ENCODE assay signal across 30 mouse cellular contexts in the genomic region with DNA sequence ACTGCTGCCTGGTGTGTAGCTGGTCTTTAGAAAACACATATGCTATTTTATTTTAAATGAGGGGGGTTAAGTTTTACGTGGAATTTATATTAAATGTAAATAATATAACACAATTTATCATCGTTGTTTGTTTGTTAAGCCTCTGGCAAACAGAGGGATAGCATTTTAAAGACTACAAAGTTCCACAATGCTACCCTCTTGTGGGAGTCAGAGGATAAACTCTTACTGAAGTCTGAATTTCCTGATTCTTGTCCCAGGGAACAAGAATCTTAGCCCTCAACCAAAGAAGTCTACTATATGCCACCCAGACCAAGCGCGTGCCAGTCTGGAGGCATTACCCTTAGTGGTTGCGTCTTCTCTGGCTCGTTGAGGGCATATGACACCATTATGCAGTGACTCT. TPM values are rescaled to one million over a fixed set of nuclear protein-coding genes. Genes with fewer than 3 reads are reported as not detected.
DNase-seq lines count a peak whose midpoint lies in the region; ATAC-seq and TF ChIP-seq lines count a peak whose summit lies in the region.
"Had no signal": no experiment of that assay in that cellular context is flagged by ENCODE, and none has a peak within 500 bp of the region (broad histone marks: within the 10 kb centered on the region; RNA-seq: fewer than 3 reads in every experiment).

No protein-coding gene starts in this region.

- no peak overlapping the region for H3K9ac ChIP-seq in forebrain, postnatal 0 days
- H3K9ac ChIP-seq in kidney, postnatal 0 days (ENCODE audit: low read depth, low read length) = no peak overlapping the region
- H3K9ac ChIP-seq in lung, postnatal 0 days (replicated peaks; ENCODE audit: low read depth) = no peak overlapping the region
- no peak overlapping the region for H3K9ac ChIP-seq in stomach, postnatal 0 days (ENCODE audit: low read length)
- H3K9ac ChIP-seq: intestine, embryonic 15.5 days; limb, embryonic 12.5 days; liver, embryonic 12.5 days; liver, postnatal 0 days; neural tube, embryonic 12.5 days had no signal

- no peak overlapping the region for H3K4me3 ChIP-seq in forebrain, postnatal 0 days (ENCODE audit: low read depth, low read length)
- no peak overlapping the region for H3K4me3 ChIP-seq in forebrain, embryonic 10.5 days
- no peak overlapping the region for H3K4me3 ChIP-seq in kidney, postnatal 0 days (replicated peaks; ENCODE audit: low read depth, low read length)
- H3K4me3 ChIP-seq in lung, postnatal 0 days (ENCODE audit: low read depth, low read length) = no peak overlapping the region
- no peak overlapping the region for H3K4me3 ChIP-seq in stomach, postnatal 0 days (ENCODE audit: low read depth, low read length)
- H3K4me3 ChIP-seq: hindbrain, embryonic 10.5 days; intestine, embryonic 15.5 days; limb, embryonic 12.5 days; liver, embryonic 12.5 days; midbrain, embryonic 10.5 days; myocyte; neural tube, embryonic 12.5 days had no signal

- H3K36me3 ChIP-seq in forebrain, postnatal 0 days (ENCODE audit: insufficient read depth) = no peaks in the 10 kb centered on the region
- no peaks in the 10 kb centered on the region for H3K36me3 ChIP-seq in forebrain, embryonic 10.5 days (replicated peaks)
- no peaks in the 10 kb centered on the region for H3K36me3 ChIP-seq in kidney, postnatal 0 days (ENCODE audit: insufficient read depth, low read length)
- no peaks in the 10 kb centered on the region for H3K36me3 ChIP-seq in lung, postnatal 0 days (ENCODE audit: insufficient read depth, low read length)
- no peaks in the 10 kb centered on the region for H3K36me3 ChIP-seq in stomach, postnatal 0 days (ENCODE audit: control insufficient read depth, insufficient read depth, low read length)
- H3K36me3 ChIP-seq: hindbrain, embryonic 10.5 days; intestine, embryonic 15.5 days; limb, embryonic 12.5 days; liver, embryonic 12.5 days; midbrain, embryonic 10.5 days; neural tube, embryonic 12.5 days had no signal

- no peak overlapping the region for H3K4me2 ChIP-seq in forebrain, postnatal 0 days (ENCODE audit: low read depth)
- no peak overlapping the region for H3K4me2 ChIP-seq in kidney, postnatal 0 days (ENCODE audit: low read length)
- H3K4me2 ChIP-seq in lung, postnatal 0 days (replicated peaks; ENCODE audit: low read depth, low read length) = no peak overlapping the region
- H3K4me2 ChIP-seq in stomach, postnatal 0 days (replicated peaks; ENCODE audit: low read depth) = no peak overlapping the region
- H3K4me2 ChIP-seq: intestine, embryonic 15.5 days; limb, embryonic 12.5 days; liver, embryonic 12.5 days; neural tube, embryonic 12.5 days had no signal

- H3K27me3 ChIP-seq in forebrain, postnatal 0 days (ENCODE audit: insufficient read depth, low read length) = no peaks in the 10 kb centered on the region
- H3K27me3 ChIP-seq in forebrain, embryonic 10.5 days (ENCODE audit: poor library complexity, severe bottlenecking) = peaks cover 84% of the 10 kb centered on the region
- no peaks in the 10 kb centered on the region for H3K27me3 ChIP-seq in kidney, postnatal 0 days (ENCODE audit: insufficient read depth, low read length)
- H3K27me3 ChIP-seq in lung, postnatal 0 days (replicated peaks; ENCODE audit: insufficient read depth, low read length) = no peaks in the 10 kb centered on the region
- no peaks in the 10 kb centered on the region for H3K27me3 ChIP-seq in stomach, postnatal 0 days (ENCODE audit: control insufficient read depth, insufficient read depth, low read length)
- H3K27me3 ChIP-seq: intestine, embryonic 15.5 days; limb, embryonic 12.5 days; neural tube, embryonic 12.5 days had no signal

- no peaks in the 10 kb centered on the region for H3K4me1 ChIP-seq in forebrain, postnatal 0 days (ENCODE audit: insufficient read depth)
- peaks cover 18% of the 10 kb centered on the region for H3K4me1 ChIP-seq in forebrain, embryonic 10.5 days
- no peaks in the 10 kb centered on the region for H3K4me1 ChIP-seq in kidney, postnatal 0 days (replicated peaks; ENCODE audit: insufficient read depth, low read length)
- H3K4me1 ChIP-seq in lung, postnatal 0 days (ENCODE audit: insufficient read depth, low read depth, low read length) = no peaks in the 10 kb centered on the region
- no peaks in the 10 kb centered on the region for H3K4me1 ChIP-seq in stomach, postnatal 0 days (replicated peaks; ENCODE audit: control insufficient read depth, insufficient read depth)
- H3K4me1 ChIP-seq: intestine, embryonic 15.5 days; liver, embryonic 12.5 days; neural tube, embryonic 12.5 days had no signal

- TF ChIP-seq EP300 in lung, postnatal 0 days (IDR thresholded peaks at IDR 0.05) = no peak
- TF ChIP-seq EP300 in stomach, postnatal 0 days (optimal IDR thresholded peaks at IDR 0.05) = no peak

- DNase-seq in forebrain, postnatal 0 days = peak; percentile 3
- no peak for DNase-seq in forebrain, embryonic 10.5 days (ENCODE audit: extremely low spot score, low spot score)
- DNase-seq in kidney, postnatal 0 days (ENCODE audit: low spot score) = peak; percentile 34
- no peak for DNase-seq in kidney, adult 9 months
- DNase-seq in lung, postnatal 0 days (ENCODE audit: low spot score) = no peak
- DNase-seq in lung, postnatal 36 days = no peak
- DNase-seq in stomach, postnatal 0 days (ENCODE audit: low spot score) = no peak
- DNase-seq in thymus, adult 18-20 months = no peak
- DNase-seq: adrenal gland, adult 8-10 months; cerebellum, adult 8-10 months; cerebellum, postnatal 36 days; heart, postnatal 14 days; kidney, postnatal 25 days; liver, postnatal 0 days; lung, postnatal 14 days; right cerebral cortex, postnatal 4 days had no signal

- WGBS in forebrain, postnatal 0 days = 87% methylated on average over 6 of the region's 6 CpGs
- 86% methylated on average over 6 of the region's 6 CpGs for WGBS in forebrain, embryonic 10.5 days
- 84% methylated on average over 6 of the region's 6 CpGs for WGBS in kidney, postnatal 0 days
- 81% methylated on average over 6 of the region's 6 CpGs for WGBS in lung, postnatal 0 days
- 77% methylated on average over 6 of the region's 6 CpGs for WGBS in stomach, postnatal 0 days

- ATAC-seq in forebrain, postnatal 0 days = no peak
- ATAC-seq in kidney, postnatal 0 days (replicated peaks; ENCODE audit: low FRiP score, low read depth) = no peak
- ATAC-seq in lung, postnatal 0 days = no peak
- ATAC-seq in stomach, postnatal 0 days (ENCODE audit: low FRiP score, low TSS enrichment) = no peak
- ATAC-seq: activated CD4-positive, CD25-positive, alpha-beta regulatory T cell, adult 4 months; forebrain, embryonic 14.5 days; hindbrain, embryonic 16.5 days; intestine, embryonic 15.5 days; liver, embryonic 12.5 days; liver, postnatal 0 days; midbrain, embryonic 16.5 days had no signal

- H3K27ac ChIP-seq in forebrain, postnatal 0 days (ENCODE audit: low read depth, low read length) = no peak overlapping the region
- H3K27ac ChIP-seq in forebrain, embryonic 10.5 days = no peak overlapping the region
- no peak overlapping the region for H3K27ac ChIP-seq in kidney, postnatal 0 days
- H3K27ac ChIP-seq in lung, postnatal 0 days (ENCODE audit: low read length) = no peak overlapping the region
- no peak overlapping the region for H3K27ac ChIP-seq in stomach, postnatal 0 days (replicated peaks)
- H3K27ac ChIP-seq: hindbrain, embryonic 10.5 days; intestine, embryonic 15.5 days; limb, embryonic 12.5 days; liver, embryonic 12.5 days; midbrain, embryonic 10.5 days; neural tube, embryonic 12.5 days had no signal

- TF ChIP-seq CTCF in forebrain, postnatal 0 days (IDR thresholded peaks at IDR 0.05; ENCODE audit: low read depth) = peak; percentile 45; the same call in 1 of the 2 replicates
- peak; percentile 39; the same call in 1 of the 2 replicates for TF ChIP-seq CTCF in kidney, postnatal 0 days (IDR thresholded peaks at IDR 0.05; ENCODE audit: low read depth)
- TF ChIP-seq CTCF in lung, postnatal 0 days (IDR thresholded peaks at IDR 0.05) = peak; percentile 11; the same call in 1 of the 2 replicates
- TF ChIP-seq CTCF in stomach, postnatal 0 days (IDR thresholded peaks at IDR 0.05; ENCODE audit: low read depth) = peak; percentile 43

- no peaks in the 10 kb centered on the region for H3K9me3 ChIP-seq in forebrain, postnatal 0 days (ENCODE audit: low read length)
- no peaks in the 10 kb centered on the region for H3K9me3 ChIP-seq in forebrain, embryonic 10.5 days
- H3K9me3 ChIP-seq in kidney, postnatal 0 days (replicated peaks; ENCODE audit: low read length) = no peaks in the 10 kb centered on the region
- H3K9me3 ChIP-seq in lung, postnatal 0 days (ENCODE audit: low read length) = no peaks in the 10 kb centered on the region
- no peaks in the 10 kb centered on the region for H3K9me3 ChIP-seq in stomach, postnatal 0 days (ENCODE audit: control insufficient read depth, low read length)
- H3K9me3 ChIP-seq: hindbrain, embryonic 10.5 days; intestine, embryonic 15.5 days; limb, embryonic 12.5 days; liver, embryonic 12.5 days; midbrain, embryonic 10.5 days; neural tube, embryonic 12.5 days had no signal

RNA-seq across cellular contexts. Expression of a gene that starts 31.2 kb away (rescaled TPM):
- total RNA-seq in forebrain, postnatal 0 days (2014; rRNA removed) = 43.2 and 53.2 TPM in 2 replicates
- polyA plus RNA-seq in forebrain, postnatal 0 days (2015; fragmentation: Nextera tagmentation; extraction: Ambion mirVana) = 121 and 127 TPM in 2 replicates
- 223 and 224 TPM in 2 replicates for polyA plus RNA-seq in forebrain, embryonic 10.5 days (2016; fragmentation: Nextera tagmentation; extraction: Ambion mirVana)
- 257 and 258 TPM in 2 replicates for polyA plus RNA-seq in kidney, postnatal 0 days (2015; fragmentation: Nextera tagmentation; extraction: Ambion mirVana)
- polyA plus RNA-seq in lung, postnatal 0 days (2015; fragmentation: Nextera tagmentation; extraction: Ambion mirVana) = 207 and 219 TPM in 2 replicates
- 298 and 302 TPM in 2 replicates for polyA plus RNA-seq in stomach, postnatal 0 days (2015; fragmentation: Nextera tagmentation; extraction: Ambion mirVana)

RNA-seq across cellular contexts. Expression of a gene that starts 32.2 kb away (rescaled TPM):
- 1.5 and 2.3 TPM in 2 replicates for total RNA-seq in forebrain, postnatal 0 days (2014; rRNA removed)
- polyA plus RNA-seq in forebrain, postnatal 0 days (2015; fragmentation: Nextera tagmentation; extraction: Ambion mirVana) = 1.2 and 1.9 TPM in 2 replicates
- 1.2 and 1.4 TPM in 2 replicates for polyA plus RNA-seq in forebrain, embryonic 10.5 days (2016; fragmentation: Nextera tagmentation; extraction: Ambion mirVana)
- 0.37 and 0.66 TPM in 2 replicates for polyA plus RNA-seq in kidney, postnatal 0 days (2015; fragmentation: Nextera tagmentation; extraction: Ambion mirVana)
- 2.6 and 2.8 TPM in 2 replicates for polyA plus RNA-seq in lung, postnatal 0 days (2015; fragmentation: Nextera tagmentation; extraction: Ambion mirVana)
- 0.23 and 0.24 TPM in 2 replicates for polyA plus RNA-seq in stomach, postnatal 0 days (2015; fragmentation: Nextera tagmentation; extraction: Ambion mirVana)
- total RNA-seq: gastrocnemius, adult 8-10 months; gastrocnemius, postnatal 4 days had no signal
- polyA plus RNA-seq: spleen, adult 2 months had no signal

RNA-seq across cellular contexts. Expression of a gene that starts 46.5 kb away (rescaled TPM):
- 42.9 and 45.9 TPM in 2 replicates for total RNA-seq in forebrain, postnatal 0 days (2014; rRNA removed)
- 49.4 and 52.5 TPM in 2 replicates for polyA plus RNA-seq in forebrain, postnatal 0 days (2015; fragmentation: Nextera tagmentation; extraction: Ambion mirVana)
- polyA plus RNA-seq in forebrain, embryonic 10.5 days (2016; fragmentation: Nextera tagmentation; extraction: Ambion mirVana) = 87.6 and 87.9 TPM in 2 replicates
- 67.6 and 73.7 TPM in 2 replicates for polyA plus RNA-seq in kidney, postnatal 0 days (2015; fragmentation: Nextera tagmentation; extraction: Ambion mirVana)
- polyA plus RNA-seq in lung, postnatal 0 days (2015; fragmentation: Nextera tagmentation; extraction: Ambion mirVana) = 56.9 and 62.6 TPM in 2 replicates
- 60.2 and 63.8 TPM in 2 replicates for polyA plus RNA-seq in stomach, postnatal 0 days (2015; fragmentation: Nextera tagmentation; extraction: Ambion mirVana)

Comparison
In these comparisons a context has a peak if more than half of its experiments do, and no peak if none do; other contexts are left out.
1. DNase-seq: peak in forebrain, postnatal 0 days (single experiment) and kidney, postnatal 0 days (single experiment); none in forebrain, embryonic 10.5 days (single experiment), kidney, adult 9 months (single experiment), lung, postnatal 0 days (single experiment), lung, postnatal 36 days (single experiment), stomach, postnatal 0 days (single experiment) and thymus, adult 18-20 months (0 of 2).
2. Peak in every context shown above with its lines, with median percentiles within 50 percentile points of each other: CTCF ChIP-seq.